Mouse (Mus musculus): Measurements from ENCODE around the gene Vmn2r108.
"Not testable (repeated sequence)": the region's sequence is repeated elsewhere in the genome, so short reads cannot be mapped to it uniquely, and the experiment has no call there.

The Vmn2r108 gene

GRCm38 (mm10) chr17:20481231-20481630, at the start of gene Vmn2r108:
Gene Vmn2r108 (minus strand): TSS chr17:20481331.
- no peak for DNase-seq (ENCODE audit: low read depth, low spot score)

- not testable (repeated sequence) for DNase-seq (ENCODE audit: low read depth, low spot score)
These were observed 27.1 kb upstream of the Vmn2r108 start for GRCm38 (mm10) chr17:20508247-20508646.

DNA sequence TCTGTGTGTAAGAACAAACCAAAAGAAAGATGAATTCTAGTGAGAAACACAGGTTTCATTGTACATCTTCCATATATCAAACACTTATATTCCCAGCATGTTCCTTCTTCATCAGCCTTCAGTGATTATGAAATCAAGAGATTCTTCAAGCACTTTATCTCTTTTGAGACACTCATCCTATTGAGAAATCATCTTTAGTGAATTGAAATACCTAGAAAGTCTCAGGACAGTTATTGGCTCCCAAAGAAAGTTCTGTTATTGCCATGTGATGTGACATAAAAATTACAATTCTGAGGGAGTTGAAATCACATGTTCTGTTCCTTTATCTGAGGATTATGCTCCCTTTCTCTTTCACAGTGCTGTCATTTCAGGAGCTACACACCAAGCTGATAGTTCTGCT, 16.7 kb upstream of the Vmn2r108 start, which contains the start of gene Vmn1r225:
Gene Vmn1r225, plus strand, starts transcription at position 301 of the 400 bp plus-strand sequence.
- DNase-seq (ENCODE audit: low read depth, low spot score) = no peak

GRCm38 (mm10) chr17:20473311-20473710, 7.8 kb downstream of the Vmn2r108 start:
- DNase-seq (ENCODE audit: low read depth, low spot score) = no peak

- no peak for DNase-seq (ENCODE audit: low read depth, low spot score)
These were observed 41.9 kb downstream of the Vmn2r108 start for GRCm38 (mm10) chr17:20439263-20439662.

GRCm38 (mm10) chr17:20413846-20414245, 67.3 kb downstream of the Vmn2r108 start, which contains the start of gene Vmn1r224:
Gene Vmn1r224 (plus strand): TSS chr17:20414146.
- DNase-seq (ENCODE audit: low read depth, low spot score) = no peak
